Mouse (Mus musculus) megakaryocyte, embryonic 14.5 days (primary cell): ENCODE results near the gene Lzts2.

Experiments
- FLI1 ChIP-seq: IDR thresholded peaks from 2 replicates; pipeline ENCODE4 v1.6.1; 2012; ENCODE audit warnings: low read length, inconsistent platforms, mixed read lengths
- GATA1 ChIP-seq: IDR thresholded peaks from 3 replicates; pipeline ENCODE4 v1.6.1; 2012; ENCODE audit warnings: mixed read lengths, low read length, inconsistent platforms, borderline replicate concordance

- TF ChIP-seq FLI1 (no peak), GATA1 (no peak)
These were observed 3.1 kb downstream of the Lzts2 start for GRCm38 (mm10) chr19:45017216-45017771.
